Mouse (Mus musculus) ES-E14 (cell line): Measurements from ENCODE around the gene Sgsm3. TPM values are rescaled to one million over a fixed set of nuclear protein-coding genes. Genes with fewer than 3 reads are reported as not detected.

Source experiments
- DNase-seq: peaks from one replicate; pipeline ENCODE4 v3.0.0-alpha.2; 2013; ENCODE audit warnings: low read depth, low spot score
- H3K27ac ChIP-seq: 2 replicates; pipeline ENCODE4 v1.5.1; 2012; ENCODE audit warnings: low read depth, mild to moderate bottlenecking, low read length, moderate library complexity, mixed read lengths; ENCODE audit not compliant: poor library complexity, insufficient read depth, severe bottlenecking
- H3K36me3 ChIP-seq: 2 replicates; pipeline ENCODE4 v1.6.1; 2012; ENCODE audit warnings: mild to moderate bottlenecking, low read length, moderate library complexity, mixed read lengths; ENCODE audit not compliant: control insufficient read depth, poor library complexity, insufficient read depth, severe bottlenecking
- H3K4me1 ChIP-seq, 2 experiments: fragments of 150-350 bp in 1 of 2; sonication (generic) in 1 of 2; 2 replicates each; pipeline ENCODE4 v1.6.1; 2012; ENCODE audit warnings: low read length in 2 of 2, mild to moderate bottlenecking in 1 of 2, mixed read lengths in 1 of 2; ENCODE audit not compliant: control insufficient read depth in 2 of 2, insufficient read depth in 2 of 2, poor library complexity in 1 of 2
- H3K4me3 ChIP-seq, 2 experiments: fragments of 150-350 bp in 1 of 2; sonication (generic) in 1 of 2; 2 replicates each; pipeline ENCODE4 v1.5.1; 2012; ENCODE audit warnings: low read length in 2 of 2, low read depth in 1 of 2, mild to moderate bottlenecking in 1 of 2, mixed read lengths in 1 of 2; ENCODE audit not compliant: insufficient read depth in 1 of 2, poor library complexity in 1 of 2, severe bottlenecking in 1 of 2
- H3K9ac ChIP-seq: 2 replicates; pipeline ENCODE4 v1.6.1; 2012; ENCODE audit warnings: low read depth, mild to moderate bottlenecking, low read length, mixed read lengths; ENCODE audit not compliant: poor library complexity, insufficient read depth, severe bottlenecking
- H3K9me3 ChIP-seq: fragments of 150-350 bp; sonication (generic); 2 replicates; pipeline ENCODE4 v1.6.1; 2012; ENCODE audit warnings: low read depth, mild to moderate bottlenecking, low read length; ENCODE audit not compliant: control insufficient read depth, insufficient read depth
- CHD2 ChIP-seq: IDR thresholded peaks from 2 replicates; pipeline ENCODE4 v1.6.1; 2014; ENCODE audit warnings: mild to moderate bottlenecking, low read depth, low read length, inconsistent platforms
- HCFC1 ChIP-seq: IDR thresholded peaks from 2 replicates; pipeline ENCODE4 v1.6.1; 2012; ENCODE audit warnings: low read length, inconsistent platforms, borderline replicate concordance; ENCODE audit not compliant: insufficient read depth
- MAFK ChIP-seq: IDR thresholded peaks from 2 replicates; pipeline ENCODE4 v1.6.1; 2014; ENCODE audit warnings: mild to moderate bottlenecking, low read depth, low read length, inconsistent platforms; ENCODE audit not compliant: insufficient read depth
- ZC3H11A ChIP-seq: IDR thresholded peaks from 2 replicates; pipeline ENCODE4 v1.6.1; 2012; ENCODE audit warnings: low read depth, mild to moderate bottlenecking, inconsistent platforms, low read length, borderline replicate concordance
- ZNF384 ChIP-seq: IDR thresholded peaks from 2 replicates; pipeline ENCODE4 v1.6.1; 2012; ENCODE audit warnings: low read depth, low read length, inconsistent platforms
- in situ Hi-C, 2 experiments: fragments of 600-800 bp; cut with MboI; formaldehyde crosslinking; loops; one replicate each; pipeline ENCODE4 v1.15.1; 2025; ENCODE audit warnings: low sequenced_read_pairs in 2 of 2, inconsistent platforms in 1 of 2; ENCODE audit not compliant: unreplicated experiment in 2 of 2
- total RNA-seq: library from RNA; depleted of rRNA; stranded (reverse); fragments of 300-350 nt; gene quantifications from 2 replicates; pipeline ENCODE4 v1.2.3, GENCODE M21; 2012

The Sgsm3 gene
- total RNA-seq, 1 experiment, result 51.6 TPM

DNA sequence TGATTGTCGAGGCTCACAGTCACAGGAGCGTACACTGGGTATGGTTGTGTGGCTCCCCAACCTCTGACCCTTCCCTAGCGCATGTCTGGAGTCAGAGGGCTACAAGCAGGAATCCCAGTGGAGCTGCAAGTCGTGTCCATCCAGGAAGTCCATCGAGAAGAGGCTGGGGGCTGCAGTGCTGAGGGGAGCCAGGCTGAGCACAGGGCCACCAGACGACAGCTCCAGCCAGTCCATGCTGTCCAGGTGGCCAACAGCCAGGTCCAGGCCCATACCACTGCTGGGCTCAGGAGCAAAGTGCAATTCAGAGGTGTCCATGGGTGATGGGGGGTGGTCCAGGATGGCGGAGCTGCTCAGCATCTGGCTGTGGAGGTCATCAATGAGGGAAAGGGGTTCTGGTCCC lies 35.6 kb downstream of the Sgsm3 start:
- in situ Hi-C loops, result no loop called here
- no peak for DNase-seq
- H3K36me3 ChIP-seq, result peaks cover 38% of the 10 kb centered on the region

DNA sequence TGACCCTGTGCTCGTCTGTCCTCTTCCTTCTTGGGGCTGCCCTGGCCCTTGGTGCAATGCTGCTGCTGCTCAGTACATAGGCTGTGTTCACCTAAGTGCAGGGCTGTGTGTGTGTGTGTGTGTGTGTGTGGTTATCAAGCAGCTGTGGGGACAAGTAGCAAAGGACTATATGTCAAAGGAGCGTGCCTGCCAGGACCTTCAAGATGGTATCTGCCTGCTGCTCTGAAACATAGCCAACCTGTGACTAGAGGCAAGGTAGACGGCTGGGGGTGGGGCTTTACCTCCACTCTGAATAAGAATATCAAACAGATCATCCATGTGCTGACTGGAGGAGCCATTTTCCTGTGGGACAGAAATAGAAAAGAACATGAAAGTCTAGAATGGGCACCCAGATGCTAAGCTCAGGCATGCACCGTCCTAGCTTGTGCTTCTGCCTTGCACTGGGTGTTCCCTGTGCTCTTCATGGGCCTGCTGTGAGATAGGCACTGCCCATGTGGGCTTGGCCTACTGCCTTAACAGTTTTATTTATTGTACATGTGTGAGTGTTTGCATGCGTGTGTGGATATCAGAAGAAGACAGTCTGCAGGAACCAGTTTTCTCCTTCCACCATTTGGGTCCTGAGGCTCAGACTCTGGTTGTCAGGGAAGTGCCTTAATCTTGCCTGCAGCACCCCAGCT lies 37.6 kb downstream of the Sgsm3 start:
- Histone ChIP-seq H3K9me3 (no peaks in the 10 kb centered on the region), H3K9ac (no peak overlapping the region), H3K27ac (no peak overlapping the region), H3K4me3 (no peak overlapping the region), H3K36me3 (peaks cover 35% of the 10 kb centered on the region), H3K4me1 (no peaks in the 10 kb centered on the region)
- DNase-seq, result no peak
- no peak for TF ChIP-seq ZC3H11A
- no peak for TF ChIP-seq HCFC1
- no peak for TF ChIP-seq CHD2
- TF ChIP-seq ZNF384, result no peak
- TF ChIP-seq MAFK, result no peak
- in situ Hi-C loops, result no loop called here

More for the DNA sequence above, 35.6 kb downstream of the Sgsm3 start:
- no peaks in the 10 kb centered on the region for H3K9me3 ChIP-seq
- H3K9ac ChIP-seq, result no peak overlapping the region
- no peak overlapping the region for H3K27ac ChIP-seq
- TF ChIP-seq ZC3H11A, result no peak
- TF ChIP-seq HCFC1, result no peak
- no peak for TF ChIP-seq ZNF384
- TF ChIP-seq MAFK, result no peak
- no peak for TF ChIP-seq CHD2
- peaks cover 0 to 6% of the 10 kb centered on the region in 2 experiments; a peak in 1 of 4 replicates for H3K4me1 ChIP-seq
- no peak overlapping the region for H3K4me3 ChIP-seq

DNA sequence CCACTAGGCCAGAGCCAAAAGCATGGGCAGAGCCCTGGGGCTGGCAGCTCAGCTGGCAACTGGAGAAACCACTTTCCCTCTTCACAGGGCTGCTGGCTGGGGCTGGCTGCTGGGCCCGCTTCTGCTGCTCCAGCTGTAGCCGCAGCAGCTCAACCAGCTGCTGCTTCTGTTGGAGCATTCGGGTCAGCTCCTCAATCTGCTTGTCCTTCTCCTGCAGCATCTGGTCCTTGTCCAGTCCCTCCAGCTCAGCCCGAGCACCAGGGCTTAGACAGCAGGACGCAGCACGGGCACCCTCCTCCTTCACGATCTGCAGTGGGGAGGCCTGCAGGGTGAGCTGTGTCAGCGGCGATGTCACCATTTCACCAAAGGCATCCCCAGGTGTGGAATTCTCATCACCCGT lies 38.9 kb downstream of the Sgsm3 start:
- Histone ChIP-seq H3K36me3 (peaks cover 30% of the 10 kb centered on the region), H3K4me1 (no peaks in the 10 kb centered on the region), H3K9ac (no peak overlapping the region), H3K9me3 (no peaks in the 10 kb centered on the region), H3K4me3 (no peak overlapping the region), H3K27ac (no peak overlapping the region)
- in situ Hi-C loops, result no loop called here
- TF ChIP-seq ZC3H11A (no peak), HCFC1 (no peak), CHD2 (no peak), MAFK (no peak), ZNF384 (no peak)
- no peak for DNase-seq

DNA sequence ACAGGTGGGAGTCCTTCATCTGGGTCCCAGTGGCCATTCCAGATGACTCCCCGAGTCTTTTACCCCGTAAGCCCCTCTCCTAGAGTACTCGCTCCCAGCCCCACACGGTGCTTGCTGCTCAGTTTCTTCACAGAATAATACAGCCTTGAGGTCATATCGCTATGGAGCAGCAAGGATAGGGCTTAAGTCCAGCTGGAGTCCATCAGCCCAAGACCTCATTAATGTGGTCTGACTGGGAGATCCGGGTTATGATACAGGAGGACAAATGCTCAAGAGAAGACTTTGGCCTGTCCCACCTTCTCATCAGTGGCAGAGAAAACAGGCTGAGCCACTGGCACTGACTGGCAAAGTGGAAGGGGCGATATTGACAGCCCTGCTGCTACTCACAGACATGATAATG lies 39.7 kb downstream of the Sgsm3 start:
- DNase-seq, result no peak
- TF ChIP-seq ZNF384 (no peak), HCFC1 (no peak), MAFK (no peak), CHD2 (no peak), ZC3H11A (no peak)
- H3K36me3 ChIP-seq, result peaks cover 33% of the 10 kb centered on the region
- in situ Hi-C loops, result no loop called here
- no peaks in the 10 kb centered on the region for H3K9me3 ChIP-seq
- H3K4me1 ChIP-seq, result no peaks in the 10 kb centered on the region
- no peak overlapping the region for H3K27ac ChIP-seq
- H3K4me3 ChIP-seq, result no peak overlapping the region
- H3K9ac ChIP-seq, result no peak overlapping the region

DNA sequence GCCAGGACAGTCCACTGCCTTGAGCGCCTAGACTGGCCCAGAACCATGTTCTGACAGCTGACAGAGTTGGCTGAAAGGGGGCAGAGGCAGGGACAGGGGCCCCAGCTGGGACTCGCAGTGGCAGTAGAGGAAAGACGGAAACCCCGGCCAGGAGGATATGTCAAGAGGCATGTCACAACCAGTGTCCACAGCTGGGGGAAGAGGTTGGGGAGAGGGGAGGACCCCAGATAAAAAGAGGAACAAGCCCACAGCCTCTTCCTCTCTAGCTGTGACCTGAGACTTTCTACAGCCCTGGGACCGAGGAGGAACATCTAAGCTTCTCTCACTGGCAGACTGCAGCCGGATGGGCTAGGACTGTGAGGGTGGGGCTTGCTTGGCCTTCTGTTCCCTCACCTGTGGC lies 43.8 kb downstream of the Sgsm3 start:
- Histone ChIP-seq H3K36me3 (peaks cover 13% of the 10 kb centered on the region; the same call in 1 of the 2 replicates), H3K4me3 (no peak overlapping the region), H3K27ac (no peak overlapping the region), H3K9me3 (no peaks in the 10 kb centered on the region), H3K9ac (no peak overlapping the region), H3K4me1 (peaks cover 4% of the 10 kb centered on the region in 2 experiments; a peak in 2 of 4 replicates)
- no peak for DNase-seq
- in situ Hi-C loops, result no loop called here
- TF ChIP-seq CHD2, result no peak
- TF ChIP-seq ZNF384, result no peak
- TF ChIP-seq MAFK, result no peak
- TF ChIP-seq HCFC1, result no peak
- TF ChIP-seq ZC3H11A, result no peak
